Mouse (Mus musculus): Measurements from ENCODE around the gene Vapa. TPM values are rescaled to one million over a fixed set of nuclear protein-coding genes. Genes with fewer than 3 reads are reported as not detected.
A peak's percentile ranks its signal among the peaks of the same experiment; 100 is the strongest.

Gene Vapa
- total and polyA plus RNA-seq, 3 experiments = 56.7 to 507 (median 85.3) TPM

- TF ChIP-seq GATA1 (IDR thresholded peaks at IDR 0.05; ENCODE audit: low read depth, low read length) (peak; percentile 72), CHD2 (IDR thresholded peaks at IDR 0.05; ENCODE audit: low read length) (no peak), HCFC1 (IDR thresholded peaks at IDR 0.05; ENCODE audit: low read depth, low read length) (0 out of 2 replicates have a peak, but pooled peaks have one; percentile 32), RCOR1 (IDR thresholded peaks at IDR 0.05; ENCODE audit: low read depth, low read length) (0 out of 2 replicates have a peak, but pooled peaks have one; percentile 15), BHLHE40 (IDR thresholded peaks at IDR 0.05; ENCODE audit: borderline replicate concordance, low read depth, low read length) (peak; percentile 47; the same call in 1 of the 2 replicates), SIN3A (IDR thresholded peaks at IDR 0.05; ENCODE audit: low read length) (0 out of 2 replicates have a peak, but pooled peaks have one; percentile 26), ZNF384 (IDR thresholded peaks at IDR 0.05; ENCODE audit: low read depth, low read length) (no peak), USF1 (IDR thresholded peaks at IDR 0.05; ENCODE audit: low read depth, low read length) (0 out of 2 replicates have a peak, but pooled peaks have one; percentile 8), MAX (IDR thresholded peaks at IDR 0.05; ENCODE audit: low read length) (peak; percentile 37; the same call in 1 of the 2 replicates), GABPA (IDR thresholded peaks at IDR 0.05; ENCODE audit: low read depth, low read length) (no peak), ZKSCAN1 (IDR thresholded peaks at IDR 0.05; ENCODE audit: low read depth, low read length) (no peak), MAFK (IDR thresholded peaks at IDR 0.05; ENCODE audit: borderline replicate concordance, low read depth, low read length) (no peak), ZC3H11A (IDR thresholded peaks at IDR 0.05; ENCODE audit: low read depth, low read length) (no peak), E2F4 (IDR thresholded peaks at IDR 0.05; ENCODE audit: borderline replicate concordance, low read depth, low read length) (no peak), MXI1 (IDR thresholded peaks at IDR 0.05; ENCODE audit: low read depth, low read length) (peak; percentile 21; the same call in 1 of the 2 replicates), SMC3 (IDR thresholded peaks at IDR 0.05; ENCODE audit: low read depth, low read length) (peak; percentile 7; the same call in 1 of the 2 replicates), TCF12 (IDR thresholded peaks at IDR 0.05; ENCODE audit: low read depth, low read length) (peak; percentile 84), EP300 (IDR thresholded peaks at IDR 0.05; ENCODE audit: low read depth in 1 of 2, low read length in 2 of 2) (peak; percentile 66 to 77), MEF2A (IDR thresholded peaks at IDR 0.05; ENCODE audit: extremely low read depth, insufficient replicate concordance, low read depth, low read length, poor library complexity, severe bottlenecking) (no peak), NELFE (IDR thresholded peaks at IDR 0.05; ENCODE audit: low read depth, low read length) (no peak; the same call in 1 of the 2 replicates), TAL1 (IDR thresholded peaks at IDR 0.05; ENCODE audit: low read length) (peak; percentile 61), MYB (IDR thresholded peaks at IDR 0.05; ENCODE audit: low read depth, low read length) (no peak), ETS1 (IDR thresholded peaks at IDR 0.05; ENCODE audit: low read depth, low read length) (peak; percentile 75)
- Histone ChIP-seq H3K27ac (ENCODE audit: control insufficient read depth, low read depth, low read length) (peak overlapping the region; percentile 81), H3K36me3 (ENCODE audit: control insufficient read depth in 1 of 2, insufficient read depth in 2 of 2, low read length in 2 of 2) (peaks cover 0 to 22% of the 10 kb centered on the region in 2 experiments; a peak in 2 of 4 replicates), H3K27me3 (ENCODE audit: control insufficient read depth in 1 of 2, insufficient read depth in 2 of 2, low read length in 2 of 2) (no peaks in the 10 kb centered on the region), H3K79me2 (ENCODE audit: control insufficient read depth, insufficient read depth, low read length, poor library complexity) (no peaks in the 10 kb centered on the region), H3K9ac (ENCODE audit: control insufficient read depth, low read depth, low read length, poor library complexity, severe bottlenecking) (no peak overlapping the region), H3K9me3 (replicated peaks; ENCODE audit: insufficient read depth, low read length) (no peaks in the 10 kb centered on the region), H3K4me3 (ENCODE audit: control insufficient read depth in 1 of 2, insufficient read depth in 1 of 2, low read depth in 2 of 2, low read length in 2 of 2) (no peak overlapping the region), H3K4me1 (ENCODE audit: control insufficient read depth in 1 of 2, insufficient read depth in 2 of 2, low read length in 2 of 2) (peaks cover 13 to 27% of the 10 kb centered on the region in 2 experiments)
- peak; percentile 60 for DNase-seq (ENCODE audit: low read depth, low spot score)
Measured at GRCm38 (mm10) chr17:65656076-65656475, 42.7 kb upstream of the Vapa start.
